Mouse (Mus musculus) left cerebral cortex, adult 18-20 months (tissue): ENCODE results near the gene Gm47289. TPM values are rescaled to one million over a fixed set of nuclear protein-coding genes. Genes with fewer than 3 reads are reported as not detected.

Source experiments
- DNase-seq, 2 experiments: peaks; one replicate each; pipeline ENCODE4 v3.0.0; 2021 to 2022; ENCODE audit warnings: low spot score in 2 of 2, mixed read lengths in 1 of 2
- total RNA-seq, 2 experiments: library from RNA; stranded (reverse); gene quantifications; 2 replicates each; pipeline ENCODE4 v1.2.3; 2021

The Gm47289 gene
- total RNA-seq, 2 experiments from 2014 or later = not detected

- peak; percentile 63 to 69 for DNase-seq
Observed at GRCm38 (mm10) chr9:119156278-119157201, 2.4 kb upstream of the Gm47289 start, which contains the start of gene Acaa1b. TSS of gene Acaa1b (minus strand) at chr9:119157093.

DNA sequence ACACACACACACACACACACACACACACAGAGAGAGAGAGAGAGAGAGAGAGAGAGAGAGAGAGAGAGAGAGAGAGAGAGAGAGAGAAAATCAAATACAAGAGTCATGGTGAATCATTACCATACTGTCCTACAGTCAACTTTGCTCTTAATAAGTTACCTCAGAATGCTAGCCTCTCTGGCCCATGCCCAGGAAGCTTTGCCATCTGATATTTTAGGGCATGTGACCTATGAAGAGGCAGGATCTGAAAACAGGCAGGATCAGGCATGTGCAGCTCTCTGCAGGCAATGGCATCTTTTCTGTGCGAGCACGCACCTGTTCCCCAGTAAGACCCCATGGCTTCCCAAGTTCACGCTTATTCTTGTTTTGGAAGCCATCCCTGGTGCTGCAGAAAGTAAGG lies 1.7 kb downstream of the Gm47289 start:
- no peak for DNase-seq

- DNase-seq = no peak
Observed at GRCm38 (mm10) chr9:119164743-119165142, 5.8 kb downstream of the Gm47289 start.

DNA sequence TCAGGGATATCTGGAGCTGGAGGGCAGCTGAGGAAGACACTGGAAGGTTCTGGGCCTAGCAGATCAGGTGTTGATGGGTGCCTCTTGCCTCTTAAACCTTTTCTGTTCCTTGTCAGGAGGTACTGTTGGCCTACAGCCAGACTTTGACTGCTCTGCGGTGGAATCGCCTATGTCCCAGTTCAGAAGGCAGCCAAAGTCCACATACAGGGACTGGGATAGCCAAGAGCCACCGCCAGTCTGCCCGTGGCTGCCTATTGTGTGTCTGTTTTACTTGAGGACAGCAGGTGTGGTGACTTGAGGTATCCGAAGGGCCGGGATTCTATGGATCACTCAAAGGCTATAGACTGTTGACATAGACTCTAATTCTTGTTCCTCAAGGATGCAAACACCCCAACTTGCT lies 6.6 kb downstream of the Gm47289 start:
- DNase-seq = no peak

- DNase-seq = no peak
Observed at GRCm38 (mm10) chr9:119167608-119168007, 8.6 kb downstream of the Gm47289 start.

GRCm38 (mm10) chr9:119179292-119179691 lies 20.3 kb downstream of the Gm47289 start:
- DNase-seq = no peak

- no peak for DNase-seq
Observed at GRCm38 (mm10) chr9:119181241-119181728, 22.3 kb downstream of the Gm47289 start.

- peak; percentile 15 to 45 for DNase-seq
Observed at GRCm38 (mm10) chr9:119192202-119192990, 33.4 kb downstream of the Gm47289 start.

- DNase-seq = no peak
Observed at GRCm38 (mm10) chr9:119199151-119199861, 40.3 kb downstream of the Gm47289 start.

DNA sequence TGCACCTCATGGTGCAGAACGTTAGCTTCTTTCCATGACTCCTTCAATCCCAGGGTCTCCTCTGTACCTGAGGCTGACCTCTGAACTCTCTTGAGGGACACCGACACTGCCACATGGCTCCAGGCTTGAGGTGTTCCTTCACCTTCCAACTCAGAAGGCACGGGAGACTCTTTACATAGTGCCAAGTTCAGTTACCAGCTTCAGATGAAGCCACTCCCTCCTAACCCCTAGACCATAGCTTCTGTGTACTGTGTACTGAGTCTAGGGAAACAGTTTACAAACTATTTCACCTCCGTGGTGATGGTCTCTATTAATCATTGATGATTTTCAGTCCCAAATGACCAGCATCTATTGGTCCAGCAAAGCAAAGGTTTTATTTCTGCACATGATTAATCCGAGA lies 42.7 kb downstream of the Gm47289 start:
- DNase-seq = no peak

- DNase-seq = no peak
Observed at GRCm38 (mm10) chr9:119203617-119204016, 44.7 kb downstream of the Gm47289 start.

- no peak for DNase-seq
Observed at GRCm38 (mm10) chr9:119205756-119206155, 46.8 kb downstream of the Gm47289 start.

GRCm38 (mm10) chr9:119206666-119207065 lies 47.7 kb downstream of the Gm47289 start:
- DNase-seq = no peak

- DNase-seq = no peak
Observed at GRCm38 (mm10) chr9:119207113-119207512, 48.2 kb downstream of the Gm47289 start.

DNA sequence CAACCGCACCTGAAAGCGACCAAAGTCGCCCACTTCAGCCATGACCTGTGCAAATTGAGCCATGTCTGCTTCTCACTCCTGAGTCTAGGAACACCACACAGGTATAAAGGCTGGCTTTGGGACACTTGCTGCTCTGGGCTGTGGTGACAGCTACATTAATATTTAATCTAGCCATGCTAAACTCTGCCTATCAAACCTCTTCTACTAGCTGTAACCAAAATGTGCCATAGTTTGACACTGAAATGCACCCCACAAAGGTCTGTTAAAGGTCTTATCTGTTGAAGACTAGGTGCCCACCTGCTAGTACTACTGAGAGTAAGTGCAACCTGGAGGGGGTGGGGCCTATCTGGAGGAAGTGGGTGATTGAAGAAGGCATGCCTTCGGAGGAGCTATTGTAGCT lies 50.0 kb downstream of the Gm47289 start, which contains the start of gene Slc22a13:
TSS of gene Slc22a13 (minus strand) at position 101 of the 400 bp plus-strand sequence.
- no peak for DNase-seq

Other genes starting within 250 kb of the Gm47289 start
- 10 to 100 TPM; 34.4 to 35.5 TPM for gene Ctdspl, start 232.7 kb upstream of the Gm47289 start, total RNA-seq
- 1 to 10 TPM; 6.7 to 9.0 TPM for gene Vill, start 106.4 kb upstream of the Gm47289 start, total RNA-seq
- 10 to 100 TPM; 13.0 to 13.6 TPM for gene Plcd1, start 65.7 kb upstream of the Gm47289 start, total RNA-seq
- 1 to 10 TPM; 2.8 to 4.0 TPM for gene Dlec1, start 56.7 kb upstream of the Gm47289 start, total RNA-seq
- gene Acaa1b, start 2.1 kb upstream of the Gm47289 start, total RNA-seq = 1 to 10 TPM; 1.3 to 1.5 TPM
- not detected for gene Slc22a13, start 49.9 kb downstream of the Gm47289 start, total RNA-seq
- gene Oxsr1, start 163.3 kb downstream of the Gm47289 start, total RNA-seq = 10 to 100 TPM; 32.1 to 33.8 TPM
- gene Acaa1a, start 180.5 kb downstream of the Gm47289 start, total RNA-seq = 10 to 100 TPM; 63.9 to 70.5 TPM
- 1 to 10 TPM; 6.5 to 7.9 TPM for gene Myd88, start 182.2 kb downstream of the Gm47289 start, total RNA-seq
- 1 to 10 TPM; 4.1 to 4.3 TPM for gene Xylb, start 198.2 kb downstream of the Gm47289 start, total RNA-seq
- not detected for gene Slc22a14, start 206.4 kb downstream of the Gm47289 start, total RNA-seq
- 10 to 100 TPM; 15.5 to 16.4 TPM for gene Acvr2b, start 243.0 kb downstream of the Gm47289 start, total RNA-seq